Mouse (Mus musculus): ENCODE results near the gene Grik4.

Grik4 gene

DNA sequence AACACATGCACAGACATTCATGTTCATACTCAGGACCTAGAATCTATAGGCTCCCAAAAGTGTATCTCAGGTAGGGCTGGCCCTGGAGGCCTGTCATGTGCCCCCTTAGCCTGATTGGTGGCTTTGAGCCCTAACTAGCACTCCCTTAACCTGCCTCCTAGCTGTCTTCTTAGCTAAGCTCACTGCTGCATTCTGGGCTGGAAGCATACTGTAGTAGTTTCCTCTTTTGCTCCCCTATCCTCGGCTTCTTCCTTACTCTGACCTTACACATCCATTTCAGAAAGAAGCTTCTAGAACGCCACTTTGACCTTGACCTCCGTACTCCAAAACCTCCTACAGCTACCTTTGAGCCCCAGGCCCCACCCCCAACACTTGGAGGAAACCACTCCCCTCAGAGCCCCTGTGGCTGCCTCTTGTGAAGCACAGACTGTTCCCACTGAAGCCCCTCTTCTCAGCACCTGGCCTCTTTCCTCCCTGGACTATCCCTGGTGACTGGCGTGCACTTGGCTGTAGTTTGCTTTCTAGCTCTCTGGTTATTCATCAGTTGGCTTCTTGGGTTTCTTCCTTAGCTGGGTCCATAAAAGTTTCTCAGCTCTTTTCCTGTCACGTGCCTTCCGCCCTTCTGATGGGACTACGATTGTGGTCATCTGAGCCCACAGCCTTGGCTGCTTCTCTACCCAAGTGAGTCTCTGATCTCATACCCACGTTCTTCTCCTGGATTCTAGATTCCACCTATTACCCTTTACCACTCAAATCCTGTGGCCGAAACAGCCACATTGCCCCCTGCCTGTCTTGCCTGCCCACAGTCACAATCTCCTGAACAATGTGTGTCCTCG lies 84.1 kb downstream of the Grik4 start:
- no peak for DNase-seq (ENCODE audit: low spot score)

- no peak for DNase-seq (ENCODE audit: low spot score)
Observed at GRCm38 (mm10) chr9:42858998-42859690, 85.1 kb downstream of the Grik4 start.

DNA sequence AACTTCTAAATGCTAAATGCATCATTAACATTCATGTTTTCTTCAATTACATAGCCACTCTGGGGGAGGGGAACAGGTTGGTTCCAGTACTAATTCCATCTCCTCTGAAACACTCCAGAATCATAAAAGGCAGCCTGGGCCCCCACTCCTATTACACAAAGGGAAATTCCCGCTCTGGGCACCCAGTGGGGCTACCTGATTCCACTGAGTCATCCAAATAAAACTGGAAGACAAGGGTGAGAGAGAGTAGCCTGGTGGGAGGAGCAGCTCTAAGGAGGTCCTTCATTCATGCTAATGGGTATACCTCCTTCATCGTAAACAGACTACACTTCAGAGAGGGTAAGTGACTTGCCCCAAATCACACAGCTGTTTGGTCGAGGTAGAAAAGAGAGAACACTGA lies 85.7 kb downstream of the Grik4 start:
- no peak for DNase-seq (ENCODE audit: low spot score)

GRCm38 (mm10) chr9:42857756-42858155 lies 86.5 kb downstream of the Grik4 start:
- no peak for DNase-seq (ENCODE audit: low spot score)

DNA sequence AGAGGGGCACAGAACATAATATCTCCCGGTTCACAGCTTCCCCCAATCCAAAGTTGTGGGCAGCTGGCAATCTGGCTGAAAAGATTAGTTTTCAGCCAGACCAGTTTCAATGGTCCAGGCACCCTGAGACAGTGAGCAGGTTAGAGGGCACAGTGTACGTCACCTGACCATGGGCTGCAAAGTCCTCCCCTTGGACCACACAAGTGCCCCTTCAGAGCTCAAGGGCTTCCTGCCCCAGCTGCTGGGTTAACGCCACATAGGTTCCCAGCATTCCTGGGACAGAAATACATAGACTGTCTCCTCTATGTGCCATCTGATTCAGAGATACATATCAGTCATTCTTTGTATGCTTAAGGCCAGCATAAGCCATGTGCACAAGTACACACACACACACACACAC lies 91.2 kb downstream of the Grik4 start:
- no peak for DNase-seq (ENCODE audit: low spot score)

DNA sequence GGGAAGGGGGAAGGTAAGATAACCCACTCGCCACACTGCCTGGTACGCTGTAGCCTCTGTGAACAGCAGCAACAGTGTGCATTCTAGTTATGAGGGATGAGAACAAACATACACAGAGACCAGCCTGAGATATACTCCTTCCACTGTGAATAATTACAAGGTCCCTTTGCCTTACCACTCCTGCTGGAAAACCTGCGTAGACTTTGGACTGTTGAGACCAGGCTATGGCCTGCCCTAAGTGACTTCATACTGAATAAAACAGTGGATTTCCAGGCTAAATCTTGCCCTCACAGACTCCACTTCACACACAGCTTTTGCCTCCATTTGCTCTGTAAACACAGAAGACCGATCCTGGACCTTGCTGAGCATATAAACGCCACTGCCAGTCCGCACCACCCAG lies 94.2 kb downstream of the Grik4 start:
- DNase-seq (ENCODE audit: low spot score): no peak

DNA sequence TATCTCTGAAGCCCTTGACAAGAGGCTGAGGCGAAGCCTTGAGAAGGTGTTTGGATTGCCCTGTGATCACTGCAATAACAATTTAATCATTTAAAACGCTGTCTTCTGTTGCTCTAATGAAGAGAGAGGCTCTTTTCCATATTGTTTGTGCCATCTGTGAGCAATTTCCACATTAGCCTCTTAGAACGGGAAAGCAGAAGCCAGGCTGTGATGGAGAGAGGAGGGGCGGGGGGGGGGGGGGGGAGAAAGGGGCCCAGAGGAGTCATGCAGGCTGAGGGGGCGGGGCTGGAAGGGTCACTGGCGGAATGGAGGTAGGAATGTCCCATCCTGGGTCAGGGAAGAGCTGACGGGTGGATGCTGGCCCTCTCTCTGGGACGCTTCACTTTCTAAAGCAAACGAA lies 96.2 kb downstream of the Grik4 start:
- no peak for DNase-seq (ENCODE audit: low spot score)

GRCm38 (mm10) chr9:42846676-42847425 lies 97.4 kb downstream of the Grik4 start:
- DNase-seq (ENCODE audit: low spot score): peak; percentile 37

- no peak for DNase-seq (ENCODE audit: low spot score)
Observed at GRCm38 (mm10) chr9:42846139-42846538, 98.2 kb downstream of the Grik4 start.

GRCm38 (mm10) chr9:42844301-42844700 lies 100.0 kb downstream of the Grik4 start:
- no peak for DNase-seq (ENCODE audit: low spot score)

DNA sequence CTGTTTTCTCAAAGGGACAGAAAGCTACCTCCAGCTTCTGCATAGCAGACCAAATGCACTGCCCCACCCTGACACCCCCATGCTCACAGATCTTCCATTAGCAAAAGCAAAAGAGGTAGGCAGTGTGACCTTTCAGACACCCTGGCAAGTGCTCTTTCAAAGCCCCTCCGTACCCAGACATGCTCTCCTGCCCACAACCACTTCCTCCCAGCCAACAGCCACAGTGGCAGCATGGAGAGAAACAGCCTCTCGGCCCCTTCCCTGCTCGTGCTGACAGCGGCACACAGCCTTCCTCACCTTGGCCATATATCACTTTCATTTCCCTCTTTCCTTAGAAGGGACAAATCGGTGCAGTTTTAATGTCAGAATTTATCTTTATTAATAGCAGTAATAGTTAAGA lies 106.0 kb downstream of the Grik4 start:
- no peak for DNase-seq (ENCODE audit: low spot score)

DNA sequence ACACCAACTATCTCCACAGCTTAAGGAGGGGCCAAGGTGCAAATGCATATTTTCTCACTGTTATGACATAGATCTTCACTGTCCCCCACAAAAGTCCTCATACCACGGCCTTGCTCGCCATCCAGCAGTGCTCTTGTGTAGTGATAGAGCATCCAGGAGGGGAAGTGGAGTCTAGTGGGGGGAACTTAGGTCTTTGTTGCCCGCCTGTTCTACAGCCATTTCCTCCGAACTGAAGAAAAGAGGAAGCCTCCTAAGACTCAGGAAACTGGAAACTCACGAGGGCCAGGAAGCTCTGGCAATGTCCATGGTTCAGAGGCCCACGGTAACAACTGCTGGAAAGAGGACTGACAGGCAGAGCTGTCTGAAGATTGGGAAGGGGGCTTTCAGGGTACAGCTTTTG lies 106.8 kb downstream of the Grik4 start:
- DNase-seq (ENCODE audit: low spot score): no peak

DNA sequence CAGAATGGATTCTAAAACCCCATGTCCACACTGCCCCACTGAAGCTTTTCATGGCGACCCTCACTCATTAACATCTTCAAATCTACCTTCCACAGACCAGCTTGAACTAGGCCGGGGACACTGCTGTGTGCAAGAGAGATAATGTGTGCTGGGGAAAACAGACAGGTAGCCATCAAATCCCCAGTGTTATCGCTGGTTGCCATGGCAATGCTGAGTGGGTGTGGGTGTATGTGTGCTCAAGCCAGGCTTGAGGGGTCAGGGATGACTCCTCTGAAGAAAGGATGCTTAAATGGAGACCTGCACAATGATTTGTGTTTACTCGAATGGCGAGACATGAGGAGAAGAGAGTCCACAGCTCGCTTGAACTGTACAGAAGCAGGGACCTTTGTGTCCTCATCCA lies 112.7 kb downstream of the Grik4 start:
- no peak for DNase-seq (ENCODE audit: low spot score)

DNA sequence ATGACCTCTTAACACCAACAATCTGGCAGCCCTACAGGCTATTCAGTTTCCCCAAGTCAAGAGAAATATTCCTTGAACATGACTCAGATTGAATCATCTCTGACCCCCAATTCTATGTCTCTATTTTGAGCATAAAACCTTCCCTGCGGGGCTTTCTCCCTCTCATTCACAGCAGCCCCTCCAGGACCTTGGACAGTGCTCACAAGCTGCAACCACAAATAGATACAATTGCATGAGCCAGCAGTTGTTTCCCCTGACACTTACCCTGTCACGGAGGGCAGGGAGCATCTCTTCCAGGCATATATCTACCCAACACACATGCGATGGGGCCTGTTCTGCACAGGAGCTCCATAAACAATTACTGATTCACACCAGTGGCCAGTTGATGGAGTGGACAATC lies 125.0 kb downstream of the Grik4 start:
- no peak for DNase-seq (ENCODE audit: low spot score)

- no peak for DNase-seq (ENCODE audit: low spot score)
Observed at GRCm38 (mm10) chr9:42816815-42817214, 127.5 kb downstream of the Grik4 start.

DNA sequence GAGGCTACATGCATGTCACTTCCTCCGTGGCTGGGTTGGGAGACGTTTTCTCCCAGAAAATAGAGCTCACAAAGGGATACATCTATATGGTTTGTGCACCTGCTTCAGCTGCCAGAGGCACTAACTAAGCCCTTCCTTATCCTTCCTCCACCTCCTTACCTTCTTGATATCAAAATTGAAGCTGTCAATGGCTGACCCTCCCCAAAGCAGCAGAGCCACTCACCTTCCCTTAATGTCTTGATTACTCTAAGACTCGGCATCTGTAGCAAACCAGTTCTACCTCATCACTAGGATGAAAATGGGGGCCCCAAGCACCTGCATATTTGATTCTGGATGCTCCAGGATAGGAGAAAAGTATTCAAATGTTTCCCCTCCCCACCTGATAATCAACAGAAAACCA lies 135.1 kb downstream of the Grik4 start:
- no peak for DNase-seq (ENCODE audit: low spot score)

DNA sequence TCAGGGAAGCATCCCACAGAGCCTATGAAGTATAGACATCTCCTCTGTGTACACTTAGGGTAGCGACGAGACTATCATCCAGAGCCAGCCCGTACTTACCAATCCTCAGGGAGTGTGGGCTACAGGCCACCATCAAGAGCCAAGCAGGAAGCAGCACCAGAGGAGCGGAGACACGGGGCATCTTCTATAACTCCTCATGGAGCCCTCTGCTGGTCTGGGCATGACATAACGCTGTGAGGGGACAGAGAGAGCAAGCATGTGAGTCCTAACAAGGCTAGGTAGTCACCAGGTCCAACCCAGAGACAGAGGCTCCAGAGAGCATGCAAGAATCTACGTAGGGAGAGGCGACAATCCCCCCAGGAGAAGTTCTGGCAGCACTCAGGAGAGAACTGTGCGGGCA lies 135.9 kb downstream of the Grik4 start:
- DNase-seq (ENCODE audit: low spot score): no peak

DNA sequence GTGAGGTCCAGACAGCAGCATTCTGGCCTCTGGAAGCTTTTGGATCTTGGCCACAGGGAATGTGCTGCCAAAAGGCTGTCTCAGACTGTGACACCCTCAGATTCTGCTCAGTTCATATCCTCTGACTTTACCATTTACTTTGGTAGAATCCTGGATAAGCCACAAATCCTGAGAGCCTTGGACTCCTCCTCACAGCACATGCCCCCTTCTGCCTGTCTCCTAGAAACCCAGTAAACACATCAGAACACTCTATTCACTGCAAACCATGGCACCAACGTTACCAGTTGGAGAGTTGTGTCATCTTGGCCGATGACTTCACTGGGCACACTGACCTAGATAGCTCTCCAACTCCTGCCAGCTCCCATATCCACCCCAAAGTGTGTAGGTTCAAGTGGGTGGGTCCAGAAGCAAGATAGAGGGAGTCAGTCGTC lies 141.2 kb downstream of the Grik4 start:
- DNase-seq (ENCODE audit: low spot score): no peak

DNA sequence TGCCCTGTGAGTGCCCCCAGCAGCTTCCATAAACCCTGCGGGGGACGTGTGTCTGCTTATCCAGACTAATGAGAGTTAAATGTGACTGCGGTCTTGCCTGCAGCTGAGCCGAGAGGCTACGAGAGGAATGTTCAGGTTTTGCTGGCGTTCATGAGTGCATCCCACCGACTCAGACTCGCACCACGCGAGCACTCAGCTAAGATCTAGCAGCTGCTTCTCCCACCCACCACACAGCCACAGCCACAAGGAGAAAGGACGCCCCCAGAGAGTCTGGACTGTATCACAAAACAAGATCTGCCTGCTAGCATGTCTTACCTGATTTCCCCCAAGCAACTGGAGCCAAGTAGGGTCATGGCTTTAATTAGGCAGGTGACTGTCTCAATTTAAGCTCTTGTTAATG lies 142.4 kb downstream of the Grik4 start:
- peak; percentile 37 for DNase-seq (ENCODE audit: low spot score)

DNA sequence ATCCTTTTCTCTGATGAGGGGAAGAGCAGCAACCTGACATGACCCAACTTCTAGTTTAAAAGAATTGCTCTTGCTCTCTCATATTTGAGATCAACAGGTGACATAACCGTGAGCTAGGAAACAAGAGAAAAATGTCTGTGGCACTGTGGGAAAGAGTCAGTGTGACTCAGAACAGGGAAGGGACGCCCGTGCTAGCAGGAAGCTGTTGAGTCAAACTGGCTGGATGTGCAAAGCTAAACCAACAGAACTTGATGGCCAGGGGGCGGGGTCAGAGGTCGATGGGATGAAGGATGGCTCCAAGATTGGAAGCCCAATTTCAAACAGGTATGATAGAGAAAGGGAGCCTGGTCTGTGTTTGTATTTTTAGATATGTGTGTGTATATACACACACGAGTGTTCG lies 144.2 kb downstream of the Grik4 start:
- DNase-seq (ENCODE audit: low spot score): no peak

DNA sequence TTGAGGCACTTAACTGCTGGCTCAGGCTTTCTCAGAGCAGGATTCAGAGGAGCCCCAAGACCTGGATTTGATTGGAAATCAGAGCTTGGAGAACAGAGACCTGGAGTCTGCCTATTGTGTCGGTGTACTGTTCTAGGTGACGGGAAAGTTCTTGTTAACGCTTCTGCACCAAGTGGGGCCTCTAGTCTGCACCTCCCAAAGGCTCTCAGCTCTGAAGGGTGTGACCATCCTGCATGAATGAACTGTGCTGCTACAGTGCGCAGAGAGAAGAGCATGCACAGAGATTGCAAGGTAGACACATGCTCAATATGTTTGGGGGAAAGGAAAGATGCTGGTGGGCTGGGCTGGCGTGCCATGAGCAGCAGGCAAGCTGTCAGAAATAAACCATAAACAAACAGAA lies 144.6 kb downstream of the Grik4 start:
- no peak for DNase-seq (ENCODE audit: low spot score)

DNA sequence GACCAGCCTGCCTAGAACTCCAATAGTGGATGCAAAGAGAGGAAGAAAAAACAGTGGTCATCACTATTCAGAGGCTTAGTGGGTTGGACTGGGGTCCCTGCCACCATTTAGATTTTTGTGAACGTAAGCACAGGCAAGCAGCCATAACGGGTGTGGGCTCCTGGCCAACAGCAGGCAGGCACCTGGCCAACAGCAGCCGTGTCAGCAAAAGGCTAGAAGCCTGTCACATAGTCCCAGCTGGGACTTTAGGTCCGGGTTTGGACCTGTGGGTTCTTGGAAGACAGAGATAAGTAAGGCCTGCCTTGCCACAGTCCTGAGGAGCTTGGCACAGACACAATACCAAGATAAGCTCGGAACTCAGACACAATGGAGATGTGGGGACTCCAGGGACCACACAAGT lies 145.1 kb downstream of the Grik4 start:
- no peak for DNase-seq (ENCODE audit: low spot score)

DNA sequence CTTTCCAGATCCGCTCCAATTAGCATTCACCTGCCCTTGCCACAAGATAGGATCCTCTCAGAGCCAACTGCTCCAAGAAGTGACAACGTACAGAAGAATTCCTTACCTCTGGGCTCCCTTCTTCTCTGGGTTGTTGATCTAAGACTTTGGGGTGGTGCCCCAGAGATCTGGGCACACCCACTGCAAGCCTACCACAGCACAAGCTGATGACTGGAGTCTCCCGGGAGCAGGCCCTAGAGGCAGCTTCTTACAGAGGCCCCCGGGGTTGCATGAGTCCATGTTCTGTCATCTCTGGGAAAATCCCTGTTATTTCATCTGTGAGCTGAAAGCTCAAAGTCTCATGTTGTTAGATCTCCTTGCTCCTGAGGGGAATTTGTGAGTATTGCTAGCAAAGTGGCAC lies 146.0 kb downstream of the Grik4 start:
- no peak for DNase-seq (ENCODE audit: low spot score)

All from layer of hippocampus, adult 11-12 months (tissue).